Mouse (Mus musculus) skeletal muscle tissue, adult 2 months (tissue): ENCODE measurements around the gene Cpm.
"Not testable (repeated sequence)": the region's sequence is repeated elsewhere in the genome, so short reads cannot be mapped to it uniquely, and the experiment has no call there.

Source experiments
- DNase-seq: peaks from one replicate; pipeline ENCODE4 v3.0.0-alpha.2; 2012; ENCODE audit warnings: low read depth, low spot score

Cpm gene

GRCm38 (mm10) chr10:117629169-117629971, at the start of gene Cpm:
Cpm (plus strand) TSS chr10:117629500.
- peak; percentile 28 for DNase-seq

GRCm38 (mm10) chr10:117579771-117580284, 49.5 kb upstream of the Cpm start:
- DNase-seq, result no peak

GRCm38 (mm10) chr10:117580405-117580804, 48.9 kb upstream of the Cpm start:
- DNase-seq, result no peak

- no peak for DNase-seq
These were observed 48.1 kb upstream of the Cpm start for GRCm38 (mm10) chr10:117581007-117581752.

DNA sequence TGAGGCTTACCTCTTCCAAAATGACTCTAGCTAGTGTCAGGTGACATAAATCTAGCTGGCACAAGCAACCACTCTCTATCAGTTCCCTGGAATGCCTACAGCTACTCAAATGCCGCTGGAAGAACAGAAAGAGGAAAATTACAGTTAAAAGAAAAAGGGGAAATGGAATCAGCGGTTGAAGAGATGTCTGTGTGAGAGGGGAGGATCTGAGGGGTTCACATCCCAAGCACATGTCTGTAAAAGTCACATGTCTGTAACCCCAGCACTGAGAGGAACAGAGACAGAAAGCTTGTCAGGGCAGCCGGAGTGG, 47.6 kb upstream of the Cpm start:
- DNase-seq, result no peak

GRCm38 (mm10) chr10:117583155-117584061, 45.9 kb upstream of the Cpm start:
- no peak for DNase-seq

DNA sequence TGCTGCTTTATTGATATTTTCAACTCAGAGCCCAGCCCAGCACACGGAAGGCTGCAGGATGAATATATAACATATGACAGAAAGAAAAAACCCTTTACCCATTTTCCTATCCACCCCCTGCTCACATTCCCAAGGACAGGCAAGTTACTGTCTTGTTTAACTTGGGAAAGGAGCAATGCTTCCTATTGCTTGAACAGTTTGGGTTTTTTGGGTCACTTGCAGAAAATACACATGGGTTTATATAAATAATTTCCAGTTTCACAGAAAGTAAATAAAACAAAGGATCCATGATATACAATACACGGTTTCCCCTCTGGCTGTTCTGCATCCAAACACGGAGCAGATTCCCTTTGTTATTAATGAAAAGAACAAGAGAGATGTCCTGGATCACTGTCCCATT, 45.2 kb upstream of the Cpm start:
- no peak for DNase-seq

- DNase-seq, result no peak
These were observed 44.5 kb upstream of the Cpm start for GRCm38 (mm10) chr10:117584566-117585515.

GRCm38 (mm10) chr10:117585600-117586299, 43.5 kb upstream of the Cpm start:
- DNase-seq, result no peak

- no peak for DNase-seq
These were observed 42.4 kb upstream of the Cpm start for GRCm38 (mm10) chr10:117586859-117587258.

DNA sequence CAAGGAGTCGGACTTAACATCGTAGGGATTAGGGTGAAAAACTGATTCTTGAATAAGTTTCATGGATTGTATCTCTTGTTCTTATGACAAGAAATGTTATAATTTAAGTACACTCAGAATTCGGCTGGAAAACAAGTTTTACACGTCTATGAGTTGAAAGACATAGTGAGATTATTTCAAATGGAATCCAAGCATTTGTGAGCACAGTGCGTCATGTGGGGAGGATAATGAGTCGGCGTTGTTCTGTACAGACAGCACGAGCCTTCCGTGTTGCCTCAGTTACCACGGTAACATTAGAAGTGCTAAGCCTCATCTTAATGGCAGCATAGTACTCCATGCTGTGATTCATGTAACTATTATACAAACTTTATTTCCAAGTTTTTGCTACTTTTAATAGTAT, 42.0 kb upstream of the Cpm start:
- no peak for DNase-seq

GRCm38 (mm10) chr10:117588416-117589143, 40.7 kb upstream of the Cpm start:
- not testable (repeated sequence) for DNase-seq

GRCm38 (mm10) chr10:117589144-117589940, 40.0 kb upstream of the Cpm start:
- DNase-seq, result no peak

DNA sequence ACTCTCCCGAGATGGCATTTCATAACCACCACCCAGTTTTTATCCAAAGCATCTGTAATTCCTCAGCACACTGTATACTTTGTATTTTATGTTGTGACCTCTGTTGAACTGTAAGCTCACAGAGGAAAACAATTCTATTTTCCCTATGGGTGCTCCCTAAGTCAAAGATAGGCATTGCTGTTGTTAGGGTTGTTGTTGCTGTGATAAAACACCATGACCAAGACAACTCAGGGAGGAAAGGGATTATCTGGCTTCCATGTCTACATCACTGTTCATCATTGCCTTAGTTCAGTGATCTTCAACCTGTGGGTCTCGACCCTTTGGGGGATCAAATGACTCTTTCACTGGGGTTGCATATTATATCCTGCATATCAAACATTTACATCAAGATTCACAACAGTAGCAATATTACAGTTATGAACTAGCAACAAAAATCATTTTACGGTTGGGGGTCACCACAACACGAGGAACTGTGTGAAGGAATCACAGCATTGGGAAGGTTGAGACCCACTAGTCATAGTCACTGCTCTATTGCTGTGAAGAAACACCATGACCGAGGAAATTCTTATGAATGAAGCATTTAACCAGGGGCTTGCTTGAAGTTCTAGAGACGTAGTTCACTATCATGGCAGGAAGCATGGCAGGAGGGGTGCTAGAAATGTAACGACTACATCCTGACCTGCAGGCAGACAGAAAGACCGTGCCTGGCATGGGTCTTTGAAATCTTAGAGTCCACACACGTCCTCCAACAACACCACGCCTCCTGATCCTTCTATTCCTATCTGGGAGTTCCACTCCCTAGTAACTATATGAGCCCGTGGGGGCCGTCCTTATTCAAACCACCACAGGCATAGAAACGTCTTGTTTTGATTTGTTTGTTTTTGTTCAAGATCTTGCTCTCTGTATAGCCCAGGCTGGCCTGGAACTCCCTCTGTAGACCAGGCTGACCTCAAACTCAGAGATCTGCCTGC, 38.7 kb upstream of the Cpm start:
- no peak for DNase-seq

DNA sequence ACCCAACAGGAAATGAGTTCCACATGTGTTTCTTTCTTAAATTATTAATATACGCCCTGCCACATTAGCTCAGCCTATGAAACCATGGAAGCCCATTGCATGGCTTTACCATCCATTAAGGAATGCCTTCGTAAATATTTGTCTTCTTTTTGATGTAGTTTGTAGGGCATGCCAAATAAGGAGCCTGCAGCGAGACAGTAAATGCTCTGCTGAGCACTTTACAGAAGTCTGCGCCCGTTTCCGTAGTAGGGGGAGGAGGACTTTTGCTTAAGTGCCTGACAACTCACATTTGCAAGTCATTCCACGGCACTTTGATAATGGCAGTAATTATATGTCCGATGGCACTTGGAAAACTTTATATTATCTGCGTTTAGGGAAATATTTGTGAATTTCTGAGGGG, 37.5 kb upstream of the Cpm start:
- DNase-seq, result no peak

GRCm38 (mm10) chr10:117592306-117593040, 36.8 kb upstream of the Cpm start:
- DNase-seq, result no peak
